Mouse (Mus musculus) neutrophil, adult 65 days (primary cell): ENCODE results near the gene Cxxc4. TPM values are rescaled to one million over a fixed set of nuclear protein-coding genes. Genes with fewer than 3 reads are reported as not detected.

Experiments used
- total RNA-seq: library from RNA; stranded (reverse); gene quantifications from 2 replicates; pipeline ENCODE4 v1.2.4, GENCODE M21; 2023

Gene Cxxc4
- not detected in 2 replicates for total RNA-seq

GRCm38 (mm10) chr3:134236414-134237112, at the start of gene Cxxc4:
TSS of gene Cxxc4 (plus strand) at chr3:134236484.

